Mouse (Mus musculus) bone marrow macrophage, adult 2 months (primary cell): ENCODE measurements around the gene Celf6.

Experiments used
- CTCF ChIP-seq: IDR thresholded peaks from 2 replicates; pipeline ENCODE4 v1.5.1; 2012; ENCODE audit warnings: low read depth, mild to moderate bottlenecking, low read length, moderate library complexity
- POLR2A ChIP-seq: IDR thresholded peaks from 2 replicates; pipeline ENCODE4 v1.6.1; 2012; ENCODE audit warnings: mild to moderate bottlenecking, low read depth, low read length, borderline replicate concordance

GRCm38 (mm10) chr9:59548961-59549487 lies 28.7 kb upstream of the Celf6 start:
- no peak for TF ChIP-seq CTCF
- no peak for TF ChIP-seq POLR2A
